In the genomic region with DNA sequence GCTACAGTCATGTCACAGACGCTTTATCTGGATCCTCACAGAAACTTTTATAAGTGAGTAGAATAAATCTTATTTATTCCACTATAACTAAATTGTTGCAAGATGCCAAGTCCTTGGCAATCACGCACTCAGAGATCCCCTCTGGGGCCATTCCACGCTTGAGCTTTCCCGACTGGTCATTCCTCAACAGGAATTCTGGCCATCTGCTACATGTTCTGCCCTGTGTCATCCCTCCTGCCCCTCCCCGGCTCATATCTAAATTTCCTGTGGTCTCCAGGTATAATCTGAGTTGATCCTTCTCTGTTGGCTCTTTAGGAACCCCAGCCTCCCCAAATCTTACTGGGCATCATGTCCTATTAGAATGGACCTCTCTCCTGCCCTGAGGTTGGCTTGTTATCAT, we compare ENCODE assay signal across 25 mouse cellular contexts.
A peak's percentile ranks its signal among the peaks of the same experiment; 100 is the strongest.
DNase-seq lines count a peak whose midpoint lies in the region; ATAC-seq and TF ChIP-seq lines count a peak whose summit lies in the region.
"Had no signal": no experiment of that assay in that cellular context is flagged by ENCODE, and none has a peak within 500 bp of the region (broad histone marks: within the 10 kb centered on the region; RNA-seq: fewer than 3 reads in every experiment).

No protein-coding gene starts in this region.

- no peak for TF ChIP-seq CTCF in lung, embryonic 14.5 days (IDR thresholded peaks at IDR 0.05; ENCODE audit: low read depth)

- no peak overlapping the region for H3K9ac ChIP-seq in lung, embryonic 14.5 days
- no peak overlapping the region for H3K9ac ChIP-seq in embryonic facial prominence, embryonic 12.5 days
- no peak overlapping the region for H3K9ac ChIP-seq in midbrain, embryonic 15.5 days
- H3K9ac ChIP-seq: forebrain, embryonic 12.5 days; heart, embryonic 13.5 days; kidney, embryonic 15.5 days; liver, embryonic 12.5 days had no signal

- H3K4me3 ChIP-seq in lung, embryonic 14.5 days (ENCODE audit: low read depth, low read length) = no peak overlapping the region
- no peak overlapping the region for H3K4me3 ChIP-seq in embryonic facial prominence, embryonic 12.5 days
- H3K4me3 ChIP-seq in midbrain, embryonic 15.5 days = no peak overlapping the region
- H3K4me3 ChIP-seq in heart, embryonic 10.5 days = no peak overlapping the region
- H3K4me3 ChIP-seq: forebrain, embryonic 12.5 days; heart, embryonic 13.5 days; kidney, embryonic 15.5 days; liver, embryonic 12.5 days; midbrain, embryonic 10.5 days had no signal

- ATAC-seq in lung, embryonic 14.5 days (ENCODE audit: insufficient read depth) = no peak
- no peak for ATAC-seq in embryonic facial prominence, embryonic 12.5 days (ENCODE audit: insufficient number of reproducible peaks, insufficient read depth, low FRiP score, low TSS enrichment)
- no peak for ATAC-seq in midbrain, embryonic 15.5 days (replicated peaks)
- ATAC-seq: hindbrain, embryonic 16.5 days; intestine, postnatal 0 days; liver, embryonic 12.5 days had no signal

- 0 out of 2 replicates have a peak overlapping the region, but pooled peaks have one; percentile 4 for H3K27ac ChIP-seq in lung, embryonic 14.5 days (ENCODE audit: low read depth)
- peak overlapping the region; percentile 80; the same call in 1 of the 2 replicates for H3K27ac ChIP-seq in embryonic facial prominence, embryonic 12.5 days
- no peak overlapping the region for H3K27ac ChIP-seq in midbrain, embryonic 15.5 days
- no peak overlapping the region for H3K27ac ChIP-seq in heart, embryonic 10.5 days
- H3K27ac ChIP-seq: forebrain, embryonic 12.5 days; heart, embryonic 13.5 days; liver, embryonic 12.5 days; midbrain, embryonic 10.5 days had no signal

- DNase-seq in lung, embryonic 14.5 days = no peak
- DNase-seq in lung, postnatal 10 days = no peak
- peak; percentile 63 for DNase-seq in cerebellum, adult 9-10 months
- DNase-seq in kidney, postnatal 25 days = no peak
- no peak for DNase-seq in heart, embryonic 10.5 days (ENCODE audit: low spot score)
- DNase-seq in layer of hippocampus, postnatal 10 days (ENCODE audit: low spot score in 2 of 2) = no peak
- DNase-seq: adrenal gland, postnatal 14 days; embryo, embryonic 11 days; gastrocnemius, postnatal 10 days; heart, adult 11 months; heart, postnatal 36 days; lung, adult 2 months; lung, postnatal 4 days; right cerebral cortex, postnatal 4 days; thymus, postnatal 14 days had no signal

- H3K27me3 ChIP-seq in lung, embryonic 14.5 days (ENCODE audit: insufficient read depth, low read length) = no peaks in the 10 kb centered on the region
- no peaks in the 10 kb centered on the region for H3K27me3 ChIP-seq in embryonic facial prominence, embryonic 12.5 days
- no peaks in the 10 kb centered on the region for H3K27me3 ChIP-seq in midbrain, embryonic 15.5 days (replicated peaks)
- H3K27me3 ChIP-seq in heart, embryonic 10.5 days (ENCODE audit: insufficient read depth, poor library complexity, severe bottlenecking) = no peaks in the 10 kb centered on the region
- H3K27me3 ChIP-seq: heart, embryonic 13.5 days; kidney, embryonic 15.5 days; liver, embryonic 12.5 days had no signal

- peaks cover 21% of the 10 kb centered on the region for H3K4me1 ChIP-seq in lung, embryonic 14.5 days (ENCODE audit: insufficient read depth)
- peaks cover 48% of the 10 kb centered on the region for H3K4me1 ChIP-seq in embryonic facial prominence, embryonic 12.5 days
- H3K4me1 ChIP-seq in midbrain, embryonic 15.5 days = peaks cover 11% of the 10 kb centered on the region
- peaks cover 56% of the 10 kb centered on the region for H3K4me1 ChIP-seq in heart, embryonic 10.5 days

- H3K36me3 ChIP-seq in lung, embryonic 14.5 days (ENCODE audit: insufficient read depth) = no peaks in the 10 kb centered on the region
- no peaks in the 10 kb centered on the region for H3K36me3 ChIP-seq in embryonic facial prominence, embryonic 12.5 days
- H3K36me3 ChIP-seq in midbrain, embryonic 15.5 days (replicated peaks) = no peaks in the 10 kb centered on the region
- H3K36me3 ChIP-seq in heart, embryonic 10.5 days = no peaks in the 10 kb centered on the region
- H3K36me3 ChIP-seq: forebrain, embryonic 12.5 days; G1E; heart, embryonic 13.5 days; kidney, embryonic 15.5 days; liver, embryonic 12.5 days; midbrain, embryonic 10.5 days had no signal

- no peak overlapping the region for H3K4me2 ChIP-seq in lung, embryonic 14.5 days
- H3K4me2 ChIP-seq in embryonic facial prominence, embryonic 12.5 days (replicated peaks) = no peak overlapping the region
- H3K4me2 ChIP-seq in midbrain, embryonic 15.5 days = no peak overlapping the region
- H3K4me2 ChIP-seq: forebrain, embryonic 12.5 days; heart, embryonic 13.5 days; kidney, embryonic 15.5 days; liver, embryonic 12.5 days had no signal

- H3K9me3 ChIP-seq in lung, embryonic 14.5 days (ENCODE audit: low read depth, low read length) = no peaks in the 10 kb centered on the region
- no peaks in the 10 kb centered on the region for H3K9me3 ChIP-seq in embryonic facial prominence, embryonic 12.5 days
- H3K9me3 ChIP-seq in midbrain, embryonic 15.5 days = no peaks in the 10 kb centered on the region
- H3K9me3 ChIP-seq in heart, embryonic 10.5 days = no peaks in the 10 kb centered on the region
- H3K9me3 ChIP-seq: forebrain, embryonic 12.5 days; G1E; heart, embryonic 13.5 days; kidney, embryonic 15.5 days; liver, embryonic 12.5 days; midbrain, embryonic 10.5 days had no signal

- WGBS in lung, embryonic 14.5 days = 59% methylated on average over 5 of the region's 5 CpGs
- WGBS in embryonic facial prominence, embryonic 12.5 days = 50% methylated on average over 5 of the region's 5 CpGs
- 76% methylated on average over 5 of the region's 5 CpGs for WGBS in midbrain, embryonic 15.5 days
- 70% methylated on average over 5 of the region's 5 CpGs for WGBS in heart, embryonic 10.5 days

Comparison
In these comparisons a context has a peak if more than half of its experiments do, and no peak if none do; other contexts are left out.
1. H3K27ac ChIP-seq: peak in lung, embryonic 14.5 days (single experiment) and embryonic facial prominence, embryonic 12.5 days (single experiment); none in midbrain, embryonic 15.5 days (single experiment) and heart, embryonic 10.5 days (single experiment).